Mouse (Mus musculus) liver, embryonic 13.5 days (tissue): ENCODE data around the gene Kif1c. TPM values are rescaled to one million over a fixed set of nuclear protein-coding genes. Genes with fewer than 3 reads are reported as not detected.
A peak's percentile ranks its signal among the peaks of the same experiment; 100 is the strongest.
"Not testable (repeated sequence)": the region's sequence is repeated elsewhere in the genome, so short reads cannot be mapped to it uniquely, and the experiment has no call there.

ENCODE experiments used
- ATAC-seq: fragments of 200-750 bp; cut with Nextera tagmentation; 2 replicates; pipeline ENCODE4 v1.8.0; 2017; ENCODE audit warnings: low read depth, mild to moderate bottlenecking, moderate number of reproducible peaks, moderate library complexity
- DNase-seq: peaks from one replicate; pipeline ENCODE4 v3.0.0; 2022
- H3K27ac ChIP-seq: fragments of 300-500 bp; sonication (generic); 2 replicates; pipeline ENCODE4 v1.5.1; 2015; ENCODE audit warnings: moderate library complexity, mild to moderate bottlenecking, inconsistent platforms
- H3K27me3 ChIP-seq: fragments of 300-500 bp; sonication (generic); 2 replicates; pipeline ENCODE4 v1.6.1; 2015; ENCODE audit warnings: mild to moderate bottlenecking, inconsistent platforms
- H3K36me3 ChIP-seq: fragments of 300-500 bp; sonication (generic); 2 replicates; pipeline ENCODE4 v1.6.1; 2015; ENCODE audit warnings: mild to moderate bottlenecking, inconsistent platforms
- H3K4me1 ChIP-seq: fragments of 300-500 bp; sonication (generic); replicated peaks from 2 replicates; pipeline ENCODE4 v1.6.1; 2015; ENCODE audit warnings: inconsistent platforms
- H3K4me2 ChIP-seq: fragments of 300-500 bp; sonication (generic); 2 replicates; pipeline ENCODE4 v1.6.1; 2015; ENCODE audit warnings: inconsistent platforms, mild to moderate bottlenecking, moderate library complexity
- H3K4me3 ChIP-seq: fragments of 300-500 bp; sonication (generic); replicated peaks from 2 replicates; pipeline ENCODE4 v1.5.1; 2015; ENCODE audit warnings: mild to moderate bottlenecking, inconsistent platforms
- H3K9ac ChIP-seq: fragments of 300-500 bp; sonication (generic); 2 replicates; pipeline ENCODE4 v1.6.1; 2015; ENCODE audit warnings: mild to moderate bottlenecking, inconsistent platforms
- H3K9me3 ChIP-seq: fragments of 300-500 bp; sonication (generic); replicated peaks from 2 replicates; pipeline ENCODE4 v1.6.1; 2016; ENCODE audit warnings: inconsistent platforms
- WGBS: fragments of 180-500 bp; shearing (Covaris S2); methylation state at CpG from one replicate; pipeline ENCODE4 v1.1.7; 2015; ENCODE audit not compliant: insufficient replicate concordance; 5-methylcytosine and 5-hydroxymethylcytosine counted together
- polyA plus RNA-seq: library from polyadenylated mRNA; unstranded; fragments of >200 nt; fragmentation: Nextera tagmentation; extraction: Ambion mirVana; gene quantifications from 2 replicates; pipeline ENCODE4 v1.2.1, GENCODE M21; 2015

The Kif1c gene
- polyA plus RNA-seq, 1 experiment from 2014 or later, result 0.73 TPM

- Histone ChIP-seq H3K9me3 (no peaks in the 10 kb centered on the region), H3K4me2 (no peak overlapping the region), H3K4me3 (no peak overlapping the region), H3K27me3 (peaks cover 11% of the 10 kb centered on the region; the same call in 1 of the 2 replicates), H3K36me3 (no peaks in the 10 kb centered on the region), H3K4me1 (peaks cover 7% of the 10 kb centered on the region), H3K27ac (no peak overlapping the region), H3K9ac (no peak overlapping the region)
- ATAC-seq (no peak), DNase-seq (no peak)
- WGBS, result 55% methylated on average over 4 of the region's 4 CpGs
Measured at GRCm38 (mm10) chr11:70752337-70753017, 52.1 kb downstream of the Kif1c start.

GRCm38 (mm10) chr11:70753146-70753545 is 52.8 kb downstream of the Kif1c start:
- Histone ChIP-seq H3K9me3 (no peaks in the 10 kb centered on the region), H3K27ac (no peak overlapping the region), H3K4me1 (peaks cover 7% of the 10 kb centered on the region), H3K27me3 (peaks cover 11% of the 10 kb centered on the region), H3K4me3 (no peak overlapping the region), H3K36me3 (no peaks in the 10 kb centered on the region), H3K9ac (no peak overlapping the region), H3K4me2 (no peak overlapping the region)
- ATAC-seq (no peak), DNase-seq (no peak)
- 78% methylated on average over 10 of the region's 10 CpGs for WGBS

- DNase-seq, result no peak
- no peak overlapping the region for H3K4me3 ChIP-seq
- no peak overlapping the region for H3K4me2 ChIP-seq
- ATAC-seq, result no peak
- peaks cover 11% of the 10 kb centered on the region for H3K27me3 ChIP-seq
- no peak overlapping the region for H3K9ac ChIP-seq
- peaks cover 7% of the 10 kb centered on the region for H3K4me1 ChIP-seq
- no peaks in the 10 kb centered on the region for H3K9me3 ChIP-seq
- no peak overlapping the region for H3K27ac ChIP-seq
- WGBS, result 53% methylated on average over 4 of the region's 4 CpGs
- no peaks in the 10 kb centered on the region for H3K36me3 ChIP-seq
Measured at GRCm38 (mm10) chr11:70754476-70754875, 54.1 kb downstream of the Kif1c start.

GRCm38 (mm10) chr11:70754958-70755357 is 54.6 kb downstream of the Kif1c start:
- Histone ChIP-seq H3K9me3 (no peaks in the 10 kb centered on the region), H3K27me3 (peaks cover 11% of the 10 kb centered on the region), H3K27ac (no peak overlapping the region), H3K4me1 (peaks cover 7% of the 10 kb centered on the region), H3K9ac (no peak overlapping the region), H3K4me3 (no peak overlapping the region), H3K4me2 (no peak overlapping the region), H3K36me3 (no peaks in the 10 kb centered on the region)
- DNase-seq, result no peak
- ATAC-seq, result no peak
- 62% methylated on average over 7 of the region's 7 CpGs for WGBS

GRCm38 (mm10) chr11:70755645-70756044 is 55.3 kb downstream of the Kif1c start:
- no peaks in the 10 kb centered on the region for H3K9me3 ChIP-seq
- no peak overlapping the region for H3K4me2 ChIP-seq
- DNase-seq (peak; percentile 61), ATAC-seq (0 out of 2 replicates have a peak, but pooled peaks have one; percentile 36)
- H3K27ac ChIP-seq, result no peak overlapping the region
- H3K4me3 ChIP-seq, result no peak overlapping the region
- WGBS, result 4% methylated on average over 7 of the region's 7 CpGs
- no peak overlapping the region for H3K9ac ChIP-seq
- H3K27me3 ChIP-seq, result peaks cover 11% of the 10 kb centered on the region
- peaks cover 7% of the 10 kb centered on the region for H3K4me1 ChIP-seq
- H3K36me3 ChIP-seq, result no peaks in the 10 kb centered on the region

- not testable (repeated sequence) for H3K9ac ChIP-seq, H3K27me3 ChIP-seq, H3K27ac ChIP-seq, DNase-seq, H3K36me3 ChIP-seq, H3K9me3 ChIP-seq, ATAC-seq, H3K4me3 ChIP-seq, H3K4me2 ChIP-seq
- 56% methylated on average over 3 of the region's 3 CpGs for WGBS
- peaks cover 19% of the 10 kb centered on the region for H3K4me1 ChIP-seq
Measured at GRCm38 (mm10) chr11:70760446-70760845, 60.1 kb downstream of the Kif1c start.

GRCm38 (mm10) chr11:70762641-70763040 is 62.3 kb downstream of the Kif1c start:
- Histone ChIP-seq H3K9me3 (no peaks in the 10 kb centered on the region), H3K4me2 (no peak overlapping the region), H3K4me1 (peaks cover 28% of the 10 kb centered on the region), H3K4me3 (no peak overlapping the region), H3K36me3 (peaks cover 1% of the 10 kb centered on the region; the same call in 1 of the 2 replicates), H3K9ac (no peak overlapping the region), H3K27me3 (no peaks in the 10 kb centered on the region; the same call in 1 of the 2 replicates), H3K27ac (no peak overlapping the region)
- ATAC-seq (no peak), DNase-seq (no peak)
- WGBS, result 71% methylated on average over 9 of the region's 9 CpGs

- 29% methylated on average over 3 of the region's 3 CpGs for WGBS
- peak overlapping the region; percentile 83 for H3K4me2 ChIP-seq
- peak overlapping the region; percentile 80 for H3K27ac ChIP-seq
- H3K4me3 ChIP-seq, result peak overlapping the region; percentile 77
- ATAC-seq (no peak), DNase-seq (no peak)
- H3K9ac ChIP-seq, result peak overlapping the region; percentile 82
- H3K4me1 ChIP-seq, result peaks cover 28% of the 10 kb centered on the region
- peaks cover 4% of the 10 kb centered on the region; the same call in 1 of the 2 replicates for H3K36me3 ChIP-seq
- H3K9me3 ChIP-seq, result no peaks in the 10 kb centered on the region
- no peaks in the 10 kb centered on the region for H3K27me3 ChIP-seq
Measured at GRCm38 (mm10) chr11:70763582-70763935, 63.2 kb downstream of the Kif1c start.

GRCm38 (mm10) chr11:70763936-70764808 is 63.8 kb downstream of the Kif1c start, which contains the start of gene Zfp3:
Zfp3 (plus strand) TSS chr11:70764209.
- Histone ChIP-seq H3K27ac (peak within 1 kb of the TSS; percentile 80), H3K36me3 (peaks cover 4% of the 10 kb centered on the region; the same call in 1 of the 2 replicates), H3K27me3 (no peaks in the 10 kb centered on the region), H3K4me1 (peaks cover 28% of the 10 kb centered on the region), H3K4me2 (peak within 1 kb of the TSS; percentile 83), H3K9ac (peak within 1 kb of the TSS; percentile 82), H3K9me3 (no peaks in the 10 kb centered on the region), H3K4me3 (peak within 1 kb of the TSS; percentile 77)
- peak; percentile 80 for ATAC-seq
- 1% methylated on average over 75 of the region's 78 CpGs for WGBS
- DNase-seq, result peak; percentile 61

GRCm38 (mm10) chr11:70765776-70766445 is 65.6 kb downstream of the Kif1c start:
- 55% methylated on average over 16 of the region's 16 CpGs for WGBS
- peaks cover 6% of the 10 kb centered on the region; the same call in 1 of the 2 replicates for H3K36me3 ChIP-seq
- no peaks in the 10 kb centered on the region for H3K27me3 ChIP-seq
- H3K4me3 ChIP-seq, result no peak overlapping the region
- peaks cover 28% of the 10 kb centered on the region for H3K4me1 ChIP-seq
- H3K9me3 ChIP-seq, result no peaks in the 10 kb centered on the region
- no peak overlapping the region for H3K27ac ChIP-seq
- ATAC-seq (no peak), DNase-seq (no peak)
- H3K9ac ChIP-seq, result no peak overlapping the region
- H3K4me2 ChIP-seq, result no peak overlapping the region

- Histone ChIP-seq H3K4me2 (no peak overlapping the region), H3K27me3 (no peaks in the 10 kb centered on the region), H3K36me3 (peaks cover 22% of the 10 kb centered on the region), H3K4me1 (peaks cover 7% of the 10 kb centered on the region), H3K9ac (no peak overlapping the region), H3K9me3 (no peaks in the 10 kb centered on the region), H3K27ac (no peak overlapping the region), H3K4me3 (no peak overlapping the region)
- ATAC-seq (no peak), DNase-seq (no peak)
- 63% methylated on average over 3 of the region's 3 CpGs for WGBS
Measured at GRCm38 (mm10) chr11:70770804-70771203, 70.5 kb downstream of the Kif1c start.
